Mouse (Mus musculus): ENCODE results near the gene Klhl2.

DNA sequence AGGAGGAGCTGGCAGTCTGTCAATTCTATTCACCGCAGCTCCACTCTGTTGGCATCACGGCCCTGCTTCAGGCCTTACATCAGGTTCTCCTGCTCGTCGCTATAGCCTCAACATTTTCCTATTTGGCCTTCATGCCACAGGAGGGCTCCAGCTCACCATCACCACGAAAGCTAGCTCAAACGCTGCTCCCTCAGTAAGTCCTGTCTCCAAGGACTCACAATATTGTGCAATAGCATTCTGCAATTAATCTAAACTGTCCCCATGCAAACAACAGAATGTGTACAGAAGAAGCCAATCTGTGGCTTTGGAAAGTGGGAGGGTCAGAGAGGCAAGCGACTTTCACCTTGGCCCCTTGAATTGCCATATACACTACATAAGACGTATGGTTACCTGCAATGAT lies 88.4 kb downstream of the Klhl2 start:
- TF ChIP-seq CTCF (IDR thresholded peaks at IDR 0.05; ENCODE audit: extremely low read depth, insufficient read depth, insufficient read length, insufficient replicate concordance) (no peak), POLR2A (IDR thresholded peaks at IDR 0.05; ENCODE audit: low read depth, low read length) (no peak)

Measured in spleen, adult 2 months (tissue).